Mouse (Mus musculus) yolk sac, embryonic 10.5 days (tissue): ENCODE measurements around the gene C130050O18Rik.

Experiments
- DNase-seq: peaks from one replicate; pipeline ENCODE4 v3.0.0-alpha.2; 2017; ENCODE audit warnings: low spot score

Gene C130050O18Rik

GRCm38 (mm10) chr5:139404801-139405401, at the start of gene C130050O18Rik:
Gene C130050O18Rik (plus strand): TSS chr5:139405280.
- DNase-seq = no peak

- DNase-seq = no peak
Measured at GRCm38 (mm10) chr5:139358653-139359052, 46.4 kb upstream of the C130050O18Rik start.

GRCm38 (mm10) chr5:139359244-139359643, 45.8 kb upstream of the C130050O18Rik start:
- no peak for DNase-seq

GRCm38 (mm10) chr5:139363858-139364257, 41.2 kb upstream of the C130050O18Rik start:
- no peak for DNase-seq

- DNase-seq = peak; percentile 80
Measured at GRCm38 (mm10) chr5:139364260-139364910, 40.7 kb upstream of the C130050O18Rik start.

- no peak for DNase-seq
Measured at GRCm38 (mm10) chr5:139364911-139365571, 40.0 kb upstream of the C130050O18Rik start.

- DNase-seq = no peak
Measured at GRCm38 (mm10) chr5:139365827-139366226, 39.3 kb upstream of the C130050O18Rik start.

- DNase-seq = no peak
Measured at GRCm38 (mm10) chr5:139366484-139366883, 38.6 kb upstream of the C130050O18Rik start.

GRCm38 (mm10) chr5:139367884-139368458, 37.1 kb upstream of the C130050O18Rik start:
- DNase-seq = no peak

- DNase-seq = no peak
Measured at GRCm38 (mm10) chr5:139368638-139369320, 36.3 kb upstream of the C130050O18Rik start.

- DNase-seq = no peak
Measured at GRCm38 (mm10) chr5:139370336-139370735, 34.7 kb upstream of the C130050O18Rik start.

GRCm38 (mm10) chr5:139371118-139371517, 34.0 kb upstream of the C130050O18Rik start:
- DNase-seq = no peak

GRCm38 (mm10) chr5:139371631-139372401, 33.3 kb upstream of the C130050O18Rik start:
- DNase-seq = peak; percentile 95

- no peak for DNase-seq
Measured at GRCm38 (mm10) chr5:139373126-139373525, 32.0 kb upstream of the C130050O18Rik start.

- DNase-seq = no peak
Measured at GRCm38 (mm10) chr5:139373889-139374444, 31.1 kb upstream of the C130050O18Rik start.

- DNase-seq = no peak
Measured at GRCm38 (mm10) chr5:139374841-139375240, 30.2 kb upstream of the C130050O18Rik start.

- DNase-seq = no peak
Measured at GRCm38 (mm10) chr5:139377468-139378270, 27.4 kb upstream of the C130050O18Rik start, which contains the start of gene Gpr146. Gene Gpr146 (plus strand): TSS chr5:139377697.

GRCm38 (mm10) chr5:139378271-139378556, 26.9 kb upstream of the C130050O18Rik start:
- DNase-seq = no peak

- DNase-seq = peak; percentile 75
Measured at GRCm38 (mm10) chr5:139378986-139379629, 26.0 kb upstream of the C130050O18Rik start.
